Comparison of ENCODE assay signal across 10 mouse cellular contexts in the genomic region with DNA sequence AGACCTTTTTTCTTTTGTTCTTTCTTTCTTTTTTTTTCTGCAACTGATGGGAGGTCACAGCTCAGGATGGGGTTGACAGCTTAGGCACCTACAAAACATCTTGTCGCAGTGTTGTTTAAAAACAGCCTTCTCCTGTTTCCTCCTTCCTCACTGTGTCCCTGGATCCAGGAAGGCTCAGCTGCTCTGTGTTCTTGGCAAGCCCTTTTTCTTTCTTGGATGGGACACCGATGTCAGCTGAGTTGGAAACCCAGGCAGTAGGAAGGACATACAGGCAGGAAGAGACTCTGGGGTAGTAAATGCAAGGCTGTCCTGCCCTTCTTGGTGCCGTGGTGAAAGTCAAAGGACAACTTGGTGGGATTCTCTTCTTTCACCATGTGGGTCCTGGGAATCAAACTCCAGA. TPM values are rescaled to one million over a fixed set of nuclear protein-coding genes. Genes with fewer than 3 reads are reported as not detected.
A peak's percentile ranks its signal among the peaks of the same experiment; 100 is the strongest.
DNase-seq lines count a peak whose midpoint lies in the region; ATAC-seq lines count a peak whose summit lies in the region.
"Had no signal": no experiment of that assay in that cellular context is flagged by ENCODE, and none has a peak within 500 bp of the region (broad histone marks: within the 10 kb centered on the region; RNA-seq: fewer than 3 reads in every experiment).

No protein-coding gene starts in this region.

- peak overlapping the region; percentile 87; the same call in 1 of the 2 replicates for H3K4me2 ChIP-seq in forebrain, embryonic 11.5 days (ENCODE audit: low read depth, low read length, severe bottlenecking)
- peak overlapping the region; percentile 79 for H3K4me2 ChIP-seq in midbrain, embryonic 11.5 days

- H3K27me3 ChIP-seq in forebrain, embryonic 11.5 days (ENCODE audit: control insufficient read depth, insufficient read depth, low read length) = peaks cover 4% of the 10 kb centered on the region; the same call in 1 of the 2 replicates
- H3K27me3 ChIP-seq in midbrain, embryonic 11.5 days (ENCODE audit: control insufficient read depth, insufficient read depth, low read length) = no peaks in the 10 kb centered on the region

- intact Hi-C loops in gastrocnemius, postnatal 14 days (cut with DNase I; ENCODE audit: low total_unique reads) = no loop called here
- intact Hi-C loops in heart, postnatal 36 days (cut with DNase I) = loop anchor here (10.0 kb wide), 1 partner anchor 289 kb away; no protein-coding TSS in a partner anchor

- peak overlapping the region; percentile 97; the same call in 1 of the 2 replicates for H3K4me3 ChIP-seq in forebrain, embryonic 11.5 days (ENCODE audit: low read depth, low read length)
- H3K4me3 ChIP-seq in midbrain, embryonic 11.5 days (ENCODE audit: low read depth, low read length) = peak overlapping the region; percentile 95

- no peak overlapping the region for H3K27ac ChIP-seq in forebrain, embryonic 11.5 days (ENCODE audit: low read depth, low read length)
- H3K27ac ChIP-seq in midbrain, embryonic 11.5 days (ENCODE audit: low read depth, low read length) = no peak overlapping the region
- H3K27ac ChIP-seq: kidney, postnatal 0 days had no signal

- 73% methylated on average over 3 of the region's 3 CpGs for WGBS in forebrain, embryonic 11.5 days
- WGBS in midbrain, embryonic 11.5 days = 62% methylated on average over 3 of the region's 3 CpGs

- ATAC-seq in forebrain, embryonic 11.5 days (replicated peaks; ENCODE audit: low FRiP score) = no peak
- no peak for ATAC-seq in midbrain, embryonic 11.5 days (ENCODE audit: low FRiP score)

- DNase-seq in gastrocnemius, adult 8-10 months (ENCODE audit: low spot score in 2 of 2) = peak; percentile 44
- no peak for DNase-seq in gastrocnemius, postnatal 14 days
- DNase-seq in forebrain, embryonic 11.5 days (ENCODE audit: low spot score) = no peak
- DNase-seq in heart, postnatal 36 days = peak; percentile 43 to 50
- peak; percentile 81 for DNase-seq in midbrain, embryonic 11.5 days (ENCODE audit: low spot score, missing footprints)
- no peak for DNase-seq in urinary bladder, postnatal 36 days (ENCODE audit: low spot score in 2 of 2)
- DNase-seq in testis, postnatal 10 days (ENCODE audit: low spot score) = no peak
- DNase-seq in embryo, embryonic 10 days (ENCODE audit: low spot score) = no peak
- DNase-seq: lung, postnatal 36 days had no signal

- H3K36me3 ChIP-seq in forebrain, embryonic 11.5 days (ENCODE audit: control insufficient read depth, insufficient read depth, low read length) = peaks cover 14% of the 10 kb centered on the region; the same call in 1 of the 2 replicates
- H3K36me3 ChIP-seq in midbrain, embryonic 11.5 days (ENCODE audit: control insufficient read depth, insufficient read depth, low read length) = peaks cover 21% of the 10 kb centered on the region

- no peaks in the 10 kb centered on the region for H3K9me3 ChIP-seq in forebrain, embryonic 11.5 days (ENCODE audit: control insufficient read depth, low read length)
- H3K9me3 ChIP-seq in midbrain, embryonic 11.5 days (ENCODE audit: control insufficient read depth, low read length) = no peaks in the 10 kb centered on the region

- no peak overlapping the region; the same call in 1 of the 2 replicates for H3K9ac ChIP-seq in forebrain, embryonic 11.5 days (ENCODE audit: low read length)
- H3K9ac ChIP-seq in midbrain, embryonic 11.5 days (ENCODE audit: low read length) = peak overlapping the region; percentile 92

- H3K4me1 ChIP-seq in forebrain, embryonic 11.5 days (replicated peaks; ENCODE audit: control insufficient read depth, insufficient read depth, low read length) = peaks cover 14% of the 10 kb centered on the region; the same call in 1 of the 2 replicates
- peaks cover 40% of the 10 kb centered on the region for H3K4me1 ChIP-seq in midbrain, embryonic 11.5 days (ENCODE audit: control insufficient read depth, insufficient read depth, low read length)

RNA-seq across cellular contexts. Expression of a gene that starts 1.9 kb away (rescaled TPM):
- total RNA-seq in gastrocnemius, adult 8-10 months (2022) = 10 to 100 TPM; 28.2 to 31.7 (median 31.5) TPM
- 10 to 100 TPM; 24.1 to 31.4 TPM for total RNA-seq in gastrocnemius, postnatal 14 days (2021)
- 43.1 and 49.1 TPM in 2 replicates for polyA plus RNA-seq in forebrain, embryonic 11.5 days (2014; fragmentation: Nextera tagmentation; extraction: Ambion mirVana)
- 10 to 100 TPM; 40.9 to 42.8 TPM for total RNA-seq in heart, postnatal 36 days (2021)
- polyA plus RNA-seq in midbrain, embryonic 11.5 days (2014; fragmentation: Nextera tagmentation; extraction: Ambion mirVana) = 37.0 and 40.4 TPM in 2 replicates

RNA-seq across cellular contexts. Expression of a gene that starts 5.1 kb away (rescaled TPM):
- total RNA-seq in gastrocnemius, adult 8-10 months (2022) = not detected
- under 1 TPM in 1 of 2 experiments, not detected in 1; 0.16 TPM for total RNA-seq in gastrocnemius, postnatal 14 days (2021)
- 313 and 318 TPM in 2 replicates for polyA plus RNA-seq in forebrain, embryonic 11.5 days (2014; fragmentation: Nextera tagmentation; extraction: Ambion mirVana)
- not detected for total RNA-seq in heart, postnatal 36 days (2021)
- polyA plus RNA-seq in midbrain, embryonic 11.5 days (2014; fragmentation: Nextera tagmentation; extraction: Ambion mirVana) = 456 and 535 TPM in 2 replicates

RNA-seq across cellular contexts. Expression of a gene that starts 37.5 kb away (rescaled TPM):
- total RNA-seq in gastrocnemius, adult 8-10 months (2022) = 1 to 10 TPM; 1.2 to 3.5 (median 1.9) TPM
- 1 to 10 TPM; 1.4 to 1.9 TPM for total RNA-seq in gastrocnemius, postnatal 14 days (2021)
- polyA plus RNA-seq in forebrain, embryonic 11.5 days (2014; fragmentation: Nextera tagmentation; extraction: Ambion mirVana) = 0.61 and 1.4 TPM in 2 replicates
- total RNA-seq in heart, postnatal 36 days (2021) = 1 to 10 TPM; 5.1 to 6.0 TPM
- polyA plus RNA-seq in midbrain, embryonic 11.5 days (2014; fragmentation: Nextera tagmentation; extraction: Ambion mirVana) = 0.93 and 1.2 TPM in 2 replicates

Comparison
In these comparisons a context has a peak if more than half of its experiments do, and no peak if none do; other contexts are left out.
1. DNase-seq: peak in gastrocnemius, adult 8-10 months (2 of 2), heart, postnatal 36 days (2 of 2) and midbrain, embryonic 11.5 days (single experiment); none in gastrocnemius, postnatal 14 days (single experiment), forebrain, embryonic 11.5 days (single experiment), urinary bladder, postnatal 36 days (0 of 2), testis, postnatal 10 days (single experiment) and embryo, embryonic 10 days (single experiment).